Mouse (Mus musculus): ENCODE measurements at regions not wholly inside any gene's neighbourhood (a gene's known extent, or its start where the extent isn't known, plus 50 kb on each side); places are given as distances from the start of the nearest gene placed in this dataset.
"Not testable (repeated sequence)": the region's sequence is repeated elsewhere in the genome, so short reads cannot be mapped to it uniquely, and the experiment has no call there.

DNA sequence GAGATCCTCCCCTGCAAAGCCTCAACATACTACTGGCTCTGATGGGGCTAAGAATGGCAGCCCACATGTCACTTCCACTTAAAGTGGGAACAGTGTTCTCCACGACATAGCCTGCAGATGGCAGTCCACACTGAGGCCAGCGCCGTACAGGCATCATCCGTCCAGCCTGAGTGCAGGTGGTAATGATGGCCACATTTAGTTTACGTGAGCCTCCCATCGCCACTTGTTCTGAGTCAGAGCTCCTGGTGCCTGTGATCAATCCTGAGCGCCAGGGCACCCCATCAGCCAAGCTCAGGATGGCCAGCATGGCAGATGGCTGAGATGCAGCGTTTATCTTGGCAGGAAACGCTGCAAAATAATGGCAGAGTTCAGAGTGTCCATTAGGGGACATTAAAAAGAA lies 159.6 kb downstream of the Adgrd1 start:
- DNase-seq = no peak

DNA sequence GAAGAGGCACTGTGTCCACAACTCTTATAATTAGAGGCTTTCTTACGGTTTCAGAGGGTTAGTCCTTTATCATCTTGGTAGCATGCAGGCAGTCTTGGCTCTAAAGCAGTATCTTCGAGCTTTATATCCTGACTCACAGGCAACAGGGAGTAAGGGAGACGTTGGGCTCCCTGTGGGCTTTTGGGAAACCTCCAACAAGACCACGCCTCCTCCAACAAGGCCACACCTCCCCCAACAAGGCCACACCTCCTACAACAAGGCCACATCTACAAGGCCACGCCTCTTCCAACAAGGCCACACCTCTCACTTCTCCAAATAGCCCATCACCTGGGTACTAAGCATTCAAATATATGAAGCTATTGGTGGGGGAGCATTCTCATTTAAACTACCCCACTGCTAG lies 160.7 kb downstream of the Adgrd1 start:
- DNase-seq = no peak

DNA sequence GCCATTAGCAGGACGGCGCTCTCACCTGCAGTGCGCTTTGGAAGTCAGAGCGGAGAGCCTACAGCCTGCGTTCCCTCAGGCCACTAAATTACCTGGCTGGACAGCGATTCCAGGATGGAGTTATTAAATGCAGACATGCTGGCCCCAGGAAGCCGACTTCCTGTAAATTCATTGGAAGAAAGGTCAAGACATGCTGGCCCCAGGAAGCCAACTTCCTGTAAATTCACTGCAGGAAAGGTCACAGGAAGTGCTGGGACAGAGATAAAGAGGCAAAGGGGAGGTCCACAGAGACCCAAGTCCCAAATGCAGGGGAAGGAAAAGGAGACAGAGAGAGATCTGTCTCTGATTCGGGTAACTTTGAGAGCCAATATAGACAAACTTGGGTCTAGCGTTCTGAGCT lies 164.1 kb downstream of the Adgrd1 start:
- DNase-seq = peak; percentile 69

DNA sequence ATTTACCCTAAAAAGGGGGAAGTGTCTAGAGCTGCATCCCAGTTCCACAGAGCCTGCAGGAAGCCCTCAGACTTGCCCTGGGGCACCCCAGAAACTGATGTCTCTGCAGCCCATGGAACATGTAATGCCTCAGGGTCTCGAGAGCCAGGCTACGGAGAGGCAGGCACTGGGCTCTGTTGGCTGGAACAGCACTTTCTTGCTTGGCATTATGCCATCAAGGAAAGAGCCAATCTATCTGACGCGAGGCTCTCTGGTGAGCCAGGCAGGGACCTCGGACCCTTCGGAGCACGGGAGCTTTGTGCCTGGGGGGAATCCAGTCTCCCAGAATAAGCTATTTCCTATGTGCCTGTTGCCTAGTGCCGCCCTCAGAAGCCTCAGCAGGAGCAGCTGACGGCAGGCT lies 166.6 kb downstream of the Adgrd1 start:
- DNase-seq = no peak

- DNase-seq = no peak
Observed at GRCm38 (mm10) chr5:129264363-129264762, 167.8 kb downstream of the Adgrd1 start.

DNA sequence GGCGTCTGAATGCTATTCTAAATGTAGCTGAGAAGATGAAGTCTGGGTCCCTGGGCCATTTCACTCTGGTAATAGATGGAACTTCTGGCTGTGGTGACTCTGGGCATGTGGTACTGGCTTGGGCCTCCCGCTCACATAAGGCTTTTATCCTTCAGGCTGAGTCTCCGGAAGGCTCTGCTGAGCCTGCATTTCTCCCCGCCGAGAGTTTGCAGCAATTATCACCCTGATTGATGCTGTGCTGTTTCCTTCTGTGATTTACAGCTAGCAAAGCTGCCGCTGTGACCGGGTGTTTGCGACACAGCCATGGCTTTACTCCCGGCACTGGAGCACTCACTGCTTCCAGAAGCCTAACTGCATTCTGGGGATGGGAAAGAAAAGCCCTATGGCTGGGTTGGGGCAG lies 171.9 kb downstream of the Adgrd1 start:
- DNase-seq = peak; percentile 23

GRCm38 (mm10) chr5:129270051-129270472 lies 173.5 kb downstream of the Adgrd1 start:
- DNase-seq = no peak

- DNase-seq = no peak
Observed at GRCm38 (mm10) chr5:129281406-129281805, 184.9 kb downstream of the Adgrd1 start.

- no peak for DNase-seq
Observed at GRCm38 (mm10) chr5:129282133-129282532, 185.6 kb downstream of the Adgrd1 start.

GRCm38 (mm10) chr5:129282826-129283225 lies 186.3 kb downstream of the Adgrd1 start:
- no peak for DNase-seq

- no peak for DNase-seq
Observed at GRCm38 (mm10) chr5:129287481-129287880, 190.9 kb downstream of the Adgrd1 start.

- DNase-seq = not testable (repeated sequence)
Observed at GRCm38 (mm10) chr5:129292821-129293220, 196.3 kb downstream of the Adgrd1 start.

- DNase-seq = not testable (repeated sequence)
Observed at GRCm38 (mm10) chr5:129294861-129295542, 198.5 kb downstream of the Adgrd1 start.

GRCm38 (mm10) chr5:129297657-129298349 lies 201.3 kb downstream of the Adgrd1 start:
- DNase-seq = peak; percentile 19

GRCm38 (mm10) chr5:129298646-129299455 lies 202.2 kb upstream of the Sfswap start:
- no peak for DNase-seq

DNA sequence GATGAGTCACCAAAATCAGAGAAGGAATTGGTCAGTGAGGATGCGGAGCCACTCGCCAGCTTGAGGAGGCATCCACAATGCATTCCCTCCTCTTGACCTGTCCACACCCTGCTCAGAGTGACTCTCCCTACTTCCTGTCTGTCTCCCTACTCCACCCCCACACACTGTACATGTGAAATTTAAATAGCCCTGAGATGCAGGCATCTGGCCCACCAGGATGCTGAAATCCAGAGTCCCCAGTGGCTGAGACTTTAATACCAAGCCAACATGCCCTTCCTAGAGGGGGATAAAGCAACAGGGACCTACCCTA lies 201.6 kb upstream of the Sfswap start:
- peak; percentile 11 for DNase-seq

DNA sequence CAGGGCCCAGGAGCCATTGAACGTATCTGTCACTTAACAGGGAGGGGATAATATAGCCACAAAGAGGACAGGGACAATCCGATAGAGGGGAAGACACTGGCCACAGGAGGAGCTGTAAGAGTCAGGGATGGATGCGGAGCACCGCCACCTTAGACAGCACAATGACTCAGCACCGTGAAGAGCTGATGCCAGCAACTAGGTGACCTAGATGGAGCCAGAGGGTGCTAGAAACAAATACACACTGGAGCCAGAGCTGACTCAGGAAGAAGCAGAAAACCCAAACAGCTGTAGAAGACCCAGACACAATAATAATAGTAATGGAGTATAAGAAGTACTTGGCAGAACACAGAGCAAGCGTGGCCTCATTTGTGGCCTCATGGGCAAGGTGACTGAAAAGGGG lies 200.6 kb upstream of the Sfswap start:
- no peak for DNase-seq

GRCm38 (mm10) chr5:129315626-129316025 lies 185.4 kb upstream of the Sfswap start:
- no peak for DNase-seq

DNA sequence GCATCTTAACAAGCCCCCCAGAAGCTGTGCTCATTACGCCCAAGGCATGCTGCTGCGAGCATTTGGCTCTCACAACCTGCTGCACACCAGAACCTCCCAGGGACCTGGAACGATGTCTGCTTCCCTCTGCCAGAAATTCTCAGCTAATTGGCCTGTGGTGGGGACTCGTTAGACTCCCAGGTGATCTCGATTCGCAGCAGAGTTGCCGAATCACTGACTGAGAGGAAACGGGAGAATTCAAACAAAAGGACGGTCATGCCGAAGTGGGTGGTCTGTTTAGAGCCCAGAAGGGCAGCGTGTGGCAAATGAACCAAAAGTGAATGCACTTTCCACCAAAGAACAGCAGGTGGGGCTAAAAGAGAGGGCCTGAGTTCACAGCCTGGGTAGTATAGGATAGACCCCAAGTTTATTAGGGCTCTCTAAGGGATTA lies 169.9 kb upstream of the Sfswap start:
- no peak for DNase-seq

GRCm38 (mm10) chr5:129332014-129332413 lies 169.0 kb upstream of the Sfswap start:
- DNase-seq = no peak

DNA sequence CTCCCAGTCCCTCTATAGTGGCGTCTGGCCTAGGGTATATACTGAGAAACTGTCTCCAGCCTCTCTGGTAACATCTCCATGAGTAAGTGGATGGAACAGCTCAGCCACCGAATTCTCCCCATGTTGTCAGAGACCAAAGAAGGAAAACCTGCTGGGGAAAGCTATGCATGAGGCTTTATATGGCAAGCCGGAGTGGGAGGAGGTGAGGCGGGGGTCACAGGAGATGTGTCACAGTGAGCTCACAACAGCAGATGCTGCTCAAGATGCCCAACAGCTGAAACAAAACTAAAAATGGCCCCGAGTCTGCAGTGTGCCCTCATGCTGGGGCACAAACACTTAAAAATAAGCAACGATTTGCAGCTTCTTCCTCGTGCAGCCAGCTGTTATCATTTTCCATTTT lies 162.5 kb upstream of the Sfswap start:
- DNase-seq = no peak

DNA sequence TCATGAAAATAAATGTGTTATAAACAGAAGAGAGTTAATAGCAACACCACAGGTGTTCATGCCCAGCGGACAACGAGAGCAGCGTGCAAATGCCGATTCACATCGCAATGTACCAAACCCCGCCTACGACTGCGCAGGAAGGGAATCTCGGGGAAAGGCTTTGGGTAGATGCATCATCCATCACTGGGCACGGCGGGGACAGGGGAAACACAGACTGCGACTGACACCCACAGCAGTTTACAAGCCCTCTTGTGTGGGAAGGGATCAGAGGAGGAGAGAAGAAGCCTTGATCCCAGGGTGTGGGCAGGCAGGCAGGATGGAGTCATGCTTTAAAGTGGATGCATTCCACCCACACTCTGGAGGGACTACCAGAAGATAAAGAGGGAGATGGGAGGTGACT lies 157.0 kb upstream of the Sfswap start:
- no peak for DNase-seq

DNA sequence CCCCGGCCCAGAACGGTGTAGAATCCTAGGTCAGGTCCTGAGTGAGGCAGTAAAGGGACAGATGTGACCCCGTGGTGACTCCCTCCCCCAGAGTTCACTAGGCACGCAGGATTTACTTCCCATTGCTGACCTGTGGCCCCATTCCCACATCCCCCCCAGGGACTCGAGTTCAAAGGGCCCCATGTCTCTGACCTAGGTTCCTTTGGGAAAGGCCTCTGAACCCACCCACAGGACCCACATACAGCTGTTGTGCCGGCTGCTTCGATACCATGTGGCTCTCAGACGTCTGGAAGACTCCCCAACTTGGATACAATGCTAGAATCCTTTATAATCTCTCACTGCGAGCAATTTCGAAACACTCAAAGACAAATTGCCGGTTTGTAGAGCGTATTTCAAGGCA lies 151.0 kb upstream of the Sfswap start:
- peak; percentile 17 for DNase-seq

DNA sequence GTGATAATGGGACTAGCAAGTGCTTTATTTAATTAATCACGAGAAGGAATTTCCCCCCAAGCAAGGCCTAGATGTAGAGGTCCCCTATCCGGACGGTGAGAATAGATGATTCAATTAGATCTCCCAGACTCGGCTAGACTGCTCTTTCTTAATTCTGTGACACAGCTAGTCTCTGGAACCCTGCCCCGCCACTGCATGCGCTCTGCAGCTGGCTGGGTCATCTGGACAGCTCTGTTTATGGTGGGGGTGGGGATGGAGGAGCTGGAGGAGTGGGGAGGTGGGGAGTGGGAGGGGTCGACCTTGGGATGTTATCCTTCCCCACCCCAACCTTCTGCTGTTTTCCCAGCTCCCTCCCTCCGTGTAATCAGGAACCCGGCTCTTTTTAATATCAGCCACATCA lies 147.5 kb upstream of the Sfswap start:
- no peak for DNase-seq

Data from kidney, adult 11 months (tissue).